ENCODE assay signal across 27 mouse cellular contexts in genomic region chr10:80911891-80912290, GRCm38 (mm10). TPM values are rescaled to one million over a fixed set of nuclear protein-coding genes. Genes with fewer than 3 reads are reported as not detected.
DNase-seq lines count a peak whose midpoint lies in the region; ATAC-seq and TF ChIP-seq lines count a peak whose summit lies in the region.
"Had no signal": no experiment of that assay in that cellular context is flagged by ENCODE, and none has a peak within 500 bp of the region (broad histone marks: within the 10 kb centered on the region; RNA-seq: fewer than 3 reads in every experiment).

No protein-coding gene starts in this region.

- H3K36me3 ChIP-seq in CH12.LX (replicated peaks in 1 of 2; ENCODE audit: control insufficient read depth in 1 of 2, insufficient read depth in 1 of 2, low read length in 1 of 2) (peaks cover 16 to 91% of the 10 kb centered on the region in 2 experiments), MEL (ENCODE audit: control insufficient read depth in 1 of 2, insufficient read depth in 2 of 2, low read length in 2 of 2) (no peaks in the 10 kb centered on the region; a peak in 1 of 4 replicates)
- H3K36me3 ChIP-seq in small intestine, adult 2 months (ENCODE audit: control insufficient read depth, insufficient read depth, low read length): peaks cover 26% of the 10 kb centered on the region
- peaks cover 83% of the 10 kb centered on the region for H3K36me3 ChIP-seq in midbrain, embryonic 13.5 days
- H3K36me3 ChIP-seq: G1E had no signal

- no peak overlapping the region for H3K4me2 ChIP-seq in CH12.LX (ENCODE audit: insufficient read depth, low read depth, poor library complexity, severe bottlenecking)
- H3K4me2 ChIP-seq in midbrain, embryonic 13.5 days (replicated peaks): no peak overlapping the region
- H3K4me2 ChIP-seq: embryonic facial prominence, embryonic 12.5 days; embryonic facial prominence, embryonic 15.5 days; forebrain, embryonic 12.5 days had no signal

- no peak for TF ChIP-seq EP300 in CH12.LX (IDR thresholded peaks at IDR 0.05; ENCODE audit: low read length)
- no peak for TF ChIP-seq EP300 in MEL (IDR thresholded peaks at IDR 0.05; ENCODE audit: low read depth in 1 of 2, low read length in 2 of 2)

- intact Hi-C loops in gastrocnemius, adult 2 months (cut with DNase I): no loop called here
- intact Hi-C loops in gastrocnemius, postnatal 36 days (cut with DNase I): no loop called here

- DNase-seq in gastrocnemius, adult 2 months: no peak
- DNase-seq in gastrocnemius, postnatal 36 days: no peak
- DNase-seq in CH12.LX (ENCODE audit: extremely low read depth) (no peak), MEL (ENCODE audit: low read depth, low spot score) (no peak)
- no peak for DNase-seq in layer of hippocampus, adult 18-20 months (ENCODE audit: low spot score in 2 of 2)
- DNase-seq: adrenal gland, adult 2 months; adrenal gland, postnatal 10 days; adrenal gland, postnatal 25 days; cerebellum, adult 11 months; cerebellum, adult 18-20 months; cerebellum, adult 8-10 months; cerebellum, adult 9-11 months; cerebellum, postnatal 14 days; cerebellum, postnatal 36 days; embryo, embryonic 11 days had no signal

- H3K9me3 ChIP-seq in CH12.LX (replicated peaks; ENCODE audit: low read length) (no peaks in the 10 kb centered on the region), MEL (replicated peaks; ENCODE audit: insufficient read depth, low read length) (no peaks in the 10 kb centered on the region)
- no peaks in the 10 kb centered on the region for H3K9me3 ChIP-seq in midbrain, embryonic 13.5 days
- H3K9me3 ChIP-seq: embryonic facial prominence, embryonic 12.5 days; embryonic facial prominence, embryonic 15.5 days; forebrain, embryonic 10.5 days; forebrain, embryonic 12.5 days; G1E had no signal

- dilution Hi-C loops in CH12.LX (cut with MboI; ENCODE audit: extremely low pct_ligation_motif_present, extremely low pct_unique_long_range_greater_than_20kb, low sequenced_read_pairs): no loop called here

- peak overlapping the region; percentile 43; the same call in 1 of the 2 replicates for H3K27ac ChIP-seq in gastrocnemius, adult 2 months
- H3K27ac ChIP-seq in CH12.LX (ENCODE audit: insufficient read depth, low read depth) (no peak overlapping the region), MEL (ENCODE audit: control insufficient read depth, low read depth, low read length) (no peak overlapping the region)
- peak overlapping the region; percentile 5; the same call in 1 of the 2 replicates for H3K27ac ChIP-seq in small intestine, adult 2 months (ENCODE audit: insufficient read depth, low read depth, low read length)
- H3K27ac ChIP-seq in midbrain, embryonic 13.5 days: no peak overlapping the region
- H3K27ac ChIP-seq: embryonic facial prominence, embryonic 12.5 days; embryonic facial prominence, embryonic 15.5 days; forebrain, embryonic 10.5 days; forebrain, embryonic 12.5 days had no signal

- H3K9ac ChIP-seq in CH12.LX (ENCODE audit: insufficient read depth, low read depth) (no peak overlapping the region), MEL (ENCODE audit: control insufficient read depth, low read depth, low read length, poor library complexity, severe bottlenecking) (no peak overlapping the region)
- no peak overlapping the region for H3K9ac ChIP-seq in midbrain, embryonic 13.5 days (replicated peaks)
- H3K9ac ChIP-seq: embryonic facial prominence, embryonic 12.5 days; embryonic facial prominence, embryonic 15.5 days; forebrain, embryonic 12.5 days had no signal

- TF ChIP-seq POLR2A in CH12.LX (IDR thresholded peaks at IDR 0.05; ENCODE audit: low read depth, low read length) (no peak), MEL (IDR thresholded peaks at IDR 0.05; ENCODE audit: control insufficient read depth in 1 of 2, insufficient read depth in 1 of 2, low read depth in 1 of 2, low read length in 2 of 2, poor library complexity in 1 of 2) (no peak)
- TF ChIP-seq POLR2A in small intestine, adult 2 months (IDR thresholded peaks at IDR 0.05; ENCODE audit: low read depth, low read length): no peak

- H3K4me1 ChIP-seq in CH12.LX (ENCODE audit: control insufficient read depth in 1 of 2, insufficient read depth in 2 of 2) (peaks cover 9 to 11% of the 10 kb centered on the region in 2 experiments; a peak in 2 of 4 replicates), MEL (ENCODE audit: control insufficient read depth in 1 of 2, insufficient read depth in 2 of 2, low read length in 2 of 2) (no peaks in the 10 kb centered on the region)
- peaks cover 28% of the 10 kb centered on the region for H3K4me1 ChIP-seq in small intestine, adult 2 months (ENCODE audit: control insufficient read depth, insufficient read depth, insufficient read length, low read length)
- peaks cover 20% of the 10 kb centered on the region for H3K4me1 ChIP-seq in midbrain, embryonic 13.5 days (replicated peaks)

- no peak for ATAC-seq in midbrain, embryonic 13.5 days
- ATAC-seq: forebrain, embryonic 14.5 days; forebrain, embryonic 16.5 days had no signal

- H3K79me2 ChIP-seq in CH12.LX (replicated peaks; ENCODE audit: control insufficient read depth, extremely low read depth, insufficient read depth, poor library complexity, severe bottlenecking) (no peaks in the 10 kb centered on the region), MEL (ENCODE audit: control insufficient read depth, insufficient read depth, low read length, poor library complexity) (no peaks in the 10 kb centered on the region)

- TF ChIP-seq RAD21 in CH12.LX (IDR thresholded peaks at IDR 0.05; ENCODE audit: low read depth, low read length): no peak
- no peak for TF ChIP-seq RAD21 in MEL (IDR thresholded peaks at IDR 0.05; ENCODE audit: low read depth, low read length)

- TF ChIP-seq CTCF in gastrocnemius, adult 2 months (IDR thresholded peaks at IDR 0.05): no peak
- TF ChIP-seq CTCF in CH12.LX (conservative IDR thresholded peaks at IDR 0.05 in 1 of 2, IDR thresholded peaks at IDR 0.05 in 1 of 2; ENCODE audit: low read depth in 2 of 2, low read length in 2 of 2) (no peak), MEL (IDR thresholded peaks at IDR 0.05 in 2 of 3, conservative IDR thresholded peaks at IDR 0.05 in 1 of 3; ENCODE audit: control insufficient read depth in 1 of 3, insufficient read depth in 1 of 3, low read depth in 2 of 3, low read length in 3 of 3, poor library complexity in 1 of 3, severe bottlenecking in 1 of 3) (no peak)
- no peak for TF ChIP-seq CTCF in small intestine, adult 2 months (IDR thresholded peaks at IDR 0.05; ENCODE audit: extremely low read depth, insufficient read length, insufficient replicate concordance, low read depth, low read length)

- H3K27me3 ChIP-seq in CH12.LX (replicated peaks) (no peaks in the 10 kb centered on the region), MEL (ENCODE audit: control insufficient read depth in 1 of 2, insufficient read depth in 2 of 2, low read length in 2 of 2) (no peaks in the 10 kb centered on the region)
- no peaks in the 10 kb centered on the region for H3K27me3 ChIP-seq in small intestine, adult 2 months (ENCODE audit: control insufficient read depth, insufficient read depth, low read length)
- no peaks in the 10 kb centered on the region for H3K27me3 ChIP-seq in midbrain, embryonic 13.5 days
- H3K27me3 ChIP-seq: embryonic facial prominence, embryonic 12.5 days; embryonic facial prominence, embryonic 15.5 days; forebrain, embryonic 12.5 days had no signal

- no peak overlapping the region for H3K4me3 ChIP-seq in gastrocnemius, adult 2 months
- H3K4me3 ChIP-seq in CH12.LX (replicated peaks in 1 of 3; ENCODE audit: low read depth in 2 of 3, low read length in 2 of 3, poor library complexity in 1 of 3) (no peak overlapping the region), MEL (ENCODE audit: control insufficient read depth in 1 of 2, insufficient read depth in 1 of 2, low read depth in 2 of 2, low read length in 2 of 2) (no peak overlapping the region)
- no peak overlapping the region for H3K4me3 ChIP-seq in small intestine, adult 2 months (ENCODE audit: low read depth, low read length)
- H3K4me3 ChIP-seq in midbrain, embryonic 13.5 days (replicated peaks): no peak overlapping the region
- H3K4me3 ChIP-seq: embryonic facial prominence, embryonic 12.5 days; embryonic facial prominence, embryonic 15.5 days; erythroblast, embryonic 14.5 days; forebrain, embryonic 10.5 days; forebrain, embryonic 12.5 days had no signal

- in situ Hi-C loops in CH12.LX (cut with MboI; ENCODE audit: low pct_ligation_motif_present, low pct_unique_long_range_greater_than_20kb, low sequenced_read_pairs): no loop called here

RNA-seq across cellular contexts. Expression of gene Lmnb2, which starts 6.2 kb away (rescaled TPM):
- total RNA-seq in gastrocnemius, adult 2 months (2021): 1 to 10 TPM; 1.9 to 3.0 TPM
- 1 to 10 TPM; 2.6 to 3.1 TPM for total RNA-seq in gastrocnemius, postnatal 36 days (2021)
- total RNA-seq in CH12.LX (2012; rRNA removed) (23.6 and 25.8 TPM in 2 replicates), CH12.LX (2014; rRNA removed) (22.2 and 23.7 TPM in 2 replicates), MEL (2012; rRNA removed) (28.4 and 32.8 TPM in 2 replicates)
- polyA plus RNA-seq in CH12.LX (2012; ENCODE audit: insufficient read length, low read depth) (20.7 and 23.6 TPM in 2 replicates), MEL (2012; ENCODE audit: insufficient read depth in 1 of 2, insufficient read length in 2 of 2, low read depth in 1 of 2, low replicate concordance in 2 of 2, missing spikeins in 1 of 2) (10 to 100 TPM in 1 of 2 experiments, not detected in 1; 29.9 TPM)
- 14.5 and 29.2 TPM in 2 replicates for polyA plus RNA-seq in small intestine, adult 2 months (2012; rRNA removed)
- 10 to 100 TPM; 19.5 to 22.3 TPM for total RNA-seq in layer of hippocampus, adult 18-20 months (2021)
- polyA plus RNA-seq in midbrain, embryonic 13.5 days (2015; fragmentation: Nextera tagmentation; extraction: Ambion mirVana): 46.9 and 48.2 TPM in 2 replicates

RNA-seq across cellular contexts. Expression of gene Timm13, which starts 11.1 kb away (rescaled TPM):
- total RNA-seq in gastrocnemius, adult 2 months (2021): 100 to 1,000 TPM; 110 to 139 TPM
- total RNA-seq in gastrocnemius, postnatal 36 days (2021): 100 to 1,000 TPM; 106 to 120 TPM
- total RNA-seq in CH12.LX (2012; rRNA removed) (279 and 313 TPM in 2 replicates), CH12.LX (2014; rRNA removed) (137 and 139 TPM in 2 replicates), MEL (2012; rRNA removed) (349 and 366 TPM in 2 replicates)
- polyA plus RNA-seq in CH12.LX (2012; ENCODE audit: insufficient read length, low read depth) (292 and 344 TPM in 2 replicates), MEL (2012; ENCODE audit: insufficient read depth in 1 of 2, insufficient read length in 2 of 2, low read depth in 1 of 2, low replicate concordance in 2 of 2, missing spikeins in 1 of 2) (100 to 1,000 TPM; 329 to 645 TPM)
- polyA plus RNA-seq in small intestine, adult 2 months (2012; rRNA removed): 132 and 250 TPM in 2 replicates
- total RNA-seq in layer of hippocampus, adult 18-20 months (2021): 100 to 1,000 TPM; 136 to 144 TPM
- polyA plus RNA-seq in midbrain, embryonic 13.5 days (2015; fragmentation: Nextera tagmentation; extraction: Ambion mirVana): 331 TPM in 2 replicates

RNA-seq across cellular contexts. Expression of gene Gadd45b, which starts 18.0 kb away (rescaled TPM):
- 10 to 100 TPM; 23.6 to 28.4 TPM for total RNA-seq in gastrocnemius, adult 2 months (2021)
- total RNA-seq in gastrocnemius, postnatal 36 days (2021): 10 to 100 TPM; 26.7 to 31.7 TPM
- 36.2 and 52.5 TPM in 2 replicates for total RNA-seq in CH12.LX (2012; rRNA removed)
- total RNA-seq in CH12.LX (2014; rRNA removed): 19.3 and 24.4 TPM in 2 replicates
- 14.9 and 16.4 TPM in 2 replicates for polyA plus RNA-seq in CH12.LX (2012; ENCODE audit: insufficient read length, low read depth)
- total RNA-seq in MEL (2012; rRNA removed): 13.3 and 13.4 TPM in 2 replicates
- polyA plus RNA-seq in MEL (2012; ENCODE audit: insufficient read depth in 1 of 2, insufficient read length in 2 of 2, low read depth in 1 of 2, low replicate concordance in 2 of 2, missing spikeins in 1 of 2): 10 to 100 TPM in 1 of 2 experiments, not detected in 1; 10.1 TPM
- 16.2 and 29.7 TPM in 2 replicates for polyA plus RNA-seq in small intestine, adult 2 months (2012; rRNA removed)
- 10 to 100 TPM; 24.9 to 28.1 TPM for total RNA-seq in layer of hippocampus, adult 18-20 months (2021)
- polyA plus RNA-seq in midbrain, embryonic 13.5 days (2015; fragmentation: Nextera tagmentation; extraction: Ambion mirVana): 4.0 and 4.9 TPM in 2 replicates

RNA-seq across cellular contexts. Expression of gene Tmprss9, which starts 40.2 kb away (rescaled TPM):
- total RNA-seq in gastrocnemius, adult 2 months (2021): under 1 TPM in 1 of 2 experiments, not detected in 1; 0.08 TPM
- not detected for total RNA-seq in gastrocnemius, postnatal 36 days (2021)
- 0.04 TPM in 1 of 2 replicates, not detected in the other for total RNA-seq in CH12.LX (2012; rRNA removed)
- not detected in 2 replicates for total RNA-seq in CH12.LX (2014; rRNA removed)
- 0.07 TPM in 1 of 2 replicates, not detected in the other for polyA plus RNA-seq in CH12.LX (2012; ENCODE audit: insufficient read length, low read depth)
- total RNA-seq in MEL (2012; rRNA removed): 0.07 and 0.15 TPM in 2 replicates
- under 1 TPM in 1 of 2 experiments, not detected in 1; 0.25 TPM for polyA plus RNA-seq in MEL (2012; ENCODE audit: insufficient read depth in 1 of 2, insufficient read length in 2 of 2, low read depth in 1 of 2, low replicate concordance in 2 of 2, missing spikeins in 1 of 2)
- polyA plus RNA-seq in small intestine, adult 2 months (2012; rRNA removed): 0.66 and 1.3 TPM in 2 replicates
- total RNA-seq in layer of hippocampus, adult 18-20 months (2021): under 1 TPM; 0.40 to 0.56 TPM
- polyA plus RNA-seq in midbrain, embryonic 13.5 days (2015; fragmentation: Nextera tagmentation; extraction: Ambion mirVana): 0.15 and 0.31 TPM in 2 replicates
- total RNA-seq: adrenal gland, adult 2 months; adrenal gland, postnatal 25 days; adrenal gland, postnatal 4 days; common myeloid progenitor, adult 5-6 weeks had no signal
- polyA plus RNA-seq: forebrain, embryonic 10.5 days had no signal

RNA-seq across cellular contexts. Expression of gene Sppl2b, which starts 56.8 kb away (rescaled TPM):
- total RNA-seq in gastrocnemius, adult 2 months (2021): 10 to 100 TPM; 11.3 to 18.5 TPM
- 10 to 100 TPM; 13.6 to 17.6 TPM for total RNA-seq in gastrocnemius, postnatal 36 days (2021)
- total RNA-seq in CH12.LX (2012; rRNA removed) (19.0 and 23.7 TPM in 2 replicates), CH12.LX (2014; rRNA removed) (12.3 and 13.8 TPM in 2 replicates), MEL (2012; rRNA removed) (38.6 and 52.0 TPM in 2 replicates)
- polyA plus RNA-seq in CH12.LX (2012; ENCODE audit: insufficient read length, low read depth) (24.1 and 30.0 TPM in 2 replicates), MEL (2012; ENCODE audit: insufficient read depth in 1 of 2, insufficient read length in 2 of 2, low read depth in 1 of 2, low replicate concordance in 2 of 2, missing spikeins in 1 of 2) (10 to 100 TPM in 1 of 2 experiments, not detected in 1; 65.9 TPM)
- polyA plus RNA-seq in small intestine, adult 2 months (2012; rRNA removed): 43.1 and 81.2 TPM in 2 replicates
- 10 to 100 TPM; 46.4 to 55.6 TPM for total RNA-seq in layer of hippocampus, adult 18-20 months (2021)
- 56.9 and 61.1 TPM in 2 replicates for polyA plus RNA-seq in midbrain, embryonic 13.5 days (2015; fragmentation: Nextera tagmentation; extraction: Ambion mirVana)

Comparison
In these comparisons a context has a peak if more than half of its experiments do, and no peak if none do; other contexts are left out.
1. H3K27ac ChIP-seq: peak in gastrocnemius, adult 2 months (single experiment) and small intestine, adult 2 months (single experiment); none in CH12.LX (single experiment), MEL (single experiment) and midbrain, embryonic 13.5 days (single experiment).